Mouse (Mus musculus): Measurements from ENCODE around the gene Mier3. TPM values are rescaled to one million over a fixed set of nuclear protein-coding genes. Genes with fewer than 3 reads are reported as not detected.
"Not testable (repeated sequence)": the region's sequence is repeated elsewhere in the genome, so short reads cannot be mapped to it uniquely, and the experiment has no call there.

Mier3 gene
- total RNA-seq, 2 experiments from 2014 or later: 24.0 to 30.4 TPM

DNA sequence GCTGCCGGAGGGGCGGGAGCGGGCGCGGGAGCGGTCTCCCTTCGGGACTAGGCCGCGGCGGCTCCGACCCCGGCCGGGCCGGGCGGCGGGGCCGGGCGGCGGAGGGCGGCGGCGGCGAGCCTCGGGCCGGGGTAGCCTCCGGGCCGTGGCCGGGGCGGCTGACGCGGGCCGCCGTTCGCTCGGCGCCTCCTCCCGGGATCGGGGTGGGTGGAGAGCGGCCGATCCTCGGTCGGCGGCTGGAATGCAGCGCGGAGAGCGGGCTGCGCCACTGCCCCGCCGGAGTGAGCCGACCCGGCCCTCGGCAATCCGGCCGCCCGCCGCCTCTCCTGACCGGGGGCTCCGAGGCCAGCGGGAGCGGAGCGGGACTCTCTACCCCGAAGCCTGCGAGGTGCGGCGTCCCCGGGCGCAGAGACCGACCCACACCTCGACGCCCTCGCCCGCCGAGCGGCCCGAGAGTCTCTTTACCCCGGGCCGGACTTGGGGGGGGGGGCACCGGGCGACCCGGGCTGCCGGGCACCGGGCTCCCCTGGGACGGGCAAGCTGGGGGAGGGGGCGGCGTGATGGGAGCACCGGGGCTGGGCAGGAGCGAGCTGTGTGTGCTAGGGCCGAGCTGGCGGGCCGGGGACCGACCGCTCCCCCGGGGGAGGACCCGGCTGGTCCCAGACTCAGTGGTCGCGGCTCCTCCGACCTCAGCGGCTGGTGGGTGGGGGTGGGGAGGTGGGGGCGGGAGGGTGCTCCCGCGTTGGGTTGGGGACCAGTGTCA lies 5.9 kb downstream of the Mier3 start:
- peak; percentile 9 to 14 for DNase-seq (ENCODE audit: extremely low spot score in 1 of 2, low spot score in 1 of 2)

DNA sequence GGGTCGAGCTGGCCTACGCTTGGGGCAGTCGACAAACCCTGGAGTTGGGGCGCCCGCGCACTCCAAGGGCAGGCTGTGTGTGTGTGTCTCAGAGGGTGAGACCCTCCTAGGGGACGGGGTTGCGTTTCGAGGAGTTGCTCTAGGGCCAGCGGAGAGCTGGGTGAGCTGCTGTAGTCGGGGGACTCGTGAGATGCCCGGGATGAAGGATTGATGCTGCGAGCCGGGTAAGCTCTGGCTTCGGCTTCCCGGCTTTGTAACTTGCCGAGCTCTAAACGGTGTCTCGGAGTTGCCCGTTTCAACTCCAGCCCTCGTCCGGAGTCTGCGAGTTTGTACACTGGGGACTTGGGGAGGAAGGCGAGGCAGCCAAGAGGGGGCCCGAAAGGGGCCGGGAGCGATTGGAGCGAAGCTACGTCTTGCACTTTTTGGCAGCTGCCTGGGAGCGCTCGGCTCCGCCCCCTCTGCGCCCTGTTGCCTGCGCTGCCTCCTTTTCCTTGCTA lies 6.6 kb downstream of the Mier3 start:
- peak; percentile 36 to 44 for DNase-seq (ENCODE audit: extremely low spot score in 1 of 2, low spot score in 1 of 2)

DNA sequence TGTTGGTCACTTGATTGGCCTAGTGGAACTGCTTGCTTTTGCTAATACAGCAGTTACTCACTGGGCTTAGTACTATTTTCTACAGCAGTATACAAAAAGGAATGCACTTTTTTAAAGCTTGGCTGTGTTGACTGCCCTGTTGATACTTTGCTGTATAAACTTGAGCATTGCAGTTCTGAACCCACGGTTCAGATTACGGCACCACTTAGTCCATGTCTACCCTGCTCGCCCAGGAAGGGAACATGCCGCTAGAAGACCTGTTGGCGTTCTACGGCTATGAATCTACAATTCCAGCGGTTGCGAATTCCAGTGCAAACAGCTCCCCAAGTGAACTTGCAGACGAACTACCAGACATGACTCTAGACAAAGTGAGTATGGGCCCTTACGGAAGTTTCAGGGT lies 22.6 kb downstream of the Mier3 start:
- no peak for DNase-seq (ENCODE audit: extremely low spot score in 1 of 2, low spot score in 1 of 2)

DNA sequence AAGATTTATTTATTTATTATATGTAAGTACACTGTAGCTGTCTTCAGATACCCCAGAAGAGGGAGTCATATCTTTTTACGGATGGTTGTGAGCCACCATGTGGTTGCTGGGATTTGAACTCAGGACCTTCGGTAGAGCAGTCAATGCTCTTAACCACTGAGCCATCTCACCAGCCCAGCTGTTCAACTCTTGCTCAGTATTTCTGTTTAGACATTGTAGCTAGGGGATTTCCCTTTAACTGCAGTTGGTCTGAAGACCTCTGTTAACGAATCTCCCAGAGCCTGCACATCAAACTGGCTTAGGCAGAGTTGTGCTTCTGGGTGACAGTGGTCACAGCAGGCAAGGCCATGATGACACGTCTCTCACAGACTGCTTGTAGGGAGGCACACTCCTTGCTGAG lies 23.2 kb downstream of the Mier3 start:
- DNase-seq (ENCODE audit: extremely low spot score in 1 of 2, low spot score in 1 of 2): not testable (repeated sequence)

DNA sequence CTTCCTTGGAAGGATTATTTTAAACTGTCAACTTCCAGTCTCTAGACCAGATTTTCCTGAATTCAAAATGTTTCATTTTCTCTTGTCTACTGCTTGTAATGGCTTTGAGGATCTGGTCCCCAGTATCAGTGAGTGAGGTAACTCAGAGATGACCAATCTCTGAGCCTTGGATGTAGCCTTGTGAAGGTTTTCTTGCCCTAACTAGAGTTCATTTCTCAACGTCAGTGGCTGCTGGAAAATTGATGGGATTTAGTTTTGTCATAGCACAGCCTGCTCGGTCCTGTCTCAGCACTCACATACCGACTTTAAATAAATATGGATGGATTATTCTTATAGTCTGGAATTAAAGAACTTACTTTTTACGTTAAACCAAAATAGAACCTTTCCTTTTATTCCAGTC lies 29.8 kb downstream of the Mier3 start:
- no peak for DNase-seq (ENCODE audit: extremely low spot score in 1 of 2, low spot score in 1 of 2)

DNA sequence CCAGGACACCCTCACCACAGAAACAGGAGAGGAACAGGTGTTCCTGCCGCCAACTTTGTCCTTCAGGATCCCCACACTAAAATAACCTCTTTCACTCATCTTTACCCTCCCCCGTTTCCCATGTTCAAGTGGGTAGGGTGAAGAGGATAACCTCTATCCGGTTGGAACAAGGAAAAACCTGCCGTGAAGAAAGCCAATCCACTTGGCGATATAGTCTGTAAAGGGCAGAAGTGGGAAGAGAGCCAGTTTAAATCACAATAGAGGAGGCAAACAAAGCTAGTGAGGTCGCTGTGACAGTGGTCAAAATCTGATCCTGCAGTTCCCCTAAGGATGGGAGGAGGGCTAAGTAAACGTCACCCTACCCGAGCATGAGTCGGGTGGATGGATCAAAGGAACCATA lies 38.9 kb downstream of the Mier3 start:
- DNase-seq (ENCODE audit: extremely low spot score in 1 of 2, low spot score in 1 of 2): no peak

DNA sequence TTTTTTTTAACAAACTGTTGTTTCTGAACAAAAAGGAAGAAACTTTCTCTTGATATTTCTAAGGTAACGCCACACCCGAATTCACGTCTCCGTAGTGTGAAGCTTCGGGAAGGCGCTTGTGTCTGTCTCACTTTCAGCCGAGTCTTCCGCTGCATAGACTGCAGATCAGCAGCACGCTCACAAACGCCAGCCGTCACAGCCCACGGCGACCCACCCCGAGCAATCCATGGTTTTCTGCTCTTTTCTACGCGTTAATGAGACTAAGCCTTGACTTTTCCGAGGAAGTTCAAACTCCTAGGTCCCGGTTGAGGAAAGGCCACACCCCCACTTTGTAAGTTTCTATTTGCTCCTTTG lies 44.0 kb downstream of the Mier3 start:
- no peak for DNase-seq (ENCODE audit: extremely low spot score in 1 of 2, low spot score in 1 of 2)

DNA sequence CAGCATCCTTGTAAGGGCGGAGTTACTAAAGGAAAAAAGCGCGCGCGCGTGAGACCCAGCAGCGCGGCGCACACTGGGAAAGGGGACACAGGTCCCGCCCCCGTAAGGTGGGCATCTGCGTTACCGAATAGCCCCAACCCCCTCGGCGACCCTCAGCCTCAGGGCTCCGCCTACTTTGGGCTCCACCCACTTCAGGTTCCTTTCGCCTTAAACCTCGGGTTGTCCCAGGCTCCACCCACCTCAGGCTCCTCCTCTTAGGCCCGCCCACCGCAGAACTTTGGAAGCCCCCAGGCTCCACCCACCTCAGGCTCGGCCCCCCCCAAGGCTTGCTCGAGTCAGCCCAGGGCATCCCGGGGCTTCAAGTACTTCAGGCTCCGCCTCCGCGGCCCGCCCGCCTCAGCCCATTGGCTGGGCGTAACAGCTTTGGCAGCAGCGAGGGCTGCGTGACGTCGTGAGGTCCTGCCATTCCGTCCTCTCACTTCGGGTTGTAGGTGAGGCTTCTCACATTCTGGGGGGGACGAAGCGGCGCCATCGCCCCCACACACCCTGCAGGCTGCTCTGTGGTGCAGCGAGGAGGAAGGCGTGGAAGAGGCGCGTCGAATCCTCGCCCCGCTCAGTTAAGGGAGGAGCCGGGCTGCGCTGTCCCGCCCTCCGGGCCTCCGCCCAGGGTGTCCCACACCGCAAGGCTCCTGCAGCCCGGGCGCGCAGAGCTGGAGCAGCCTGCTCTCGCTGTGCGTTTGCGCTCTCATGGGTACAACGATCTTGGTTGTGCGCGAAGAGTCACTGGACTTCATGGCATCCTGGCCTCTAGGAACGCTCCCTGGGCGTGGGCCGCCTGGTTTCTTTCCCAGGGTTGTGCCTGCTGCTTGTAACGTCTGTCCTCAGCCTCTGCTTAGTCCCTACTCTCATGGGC lies 44.6 kb downstream of the Mier3 start:
- peak; percentile 73 to 84 for DNase-seq (ENCODE audit: extremely low spot score in 1 of 2, low spot score in 1 of 2)

DNA sequence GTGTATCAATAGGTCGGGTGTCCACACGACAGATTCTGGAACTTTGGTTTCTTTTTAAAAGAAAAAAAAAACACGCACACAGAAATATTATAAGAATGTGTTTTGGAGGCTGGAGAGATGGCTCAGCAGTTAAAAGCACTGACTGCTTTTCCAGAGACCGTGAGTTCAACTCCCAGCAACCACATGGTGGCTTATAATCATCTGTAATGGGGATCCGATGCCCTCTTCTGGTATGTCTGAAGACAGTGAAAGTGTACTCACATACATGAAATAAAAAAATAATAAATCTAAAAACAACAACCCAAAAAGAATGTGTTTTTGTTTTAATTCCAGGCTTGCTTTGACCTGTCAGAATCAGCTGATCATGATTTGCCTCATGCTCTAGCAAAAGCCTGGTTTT lies 46.1 kb downstream of the Mier3 start:
- no peak for DNase-seq (ENCODE audit: extremely low spot score in 1 of 2, low spot score in 1 of 2)

DNA sequence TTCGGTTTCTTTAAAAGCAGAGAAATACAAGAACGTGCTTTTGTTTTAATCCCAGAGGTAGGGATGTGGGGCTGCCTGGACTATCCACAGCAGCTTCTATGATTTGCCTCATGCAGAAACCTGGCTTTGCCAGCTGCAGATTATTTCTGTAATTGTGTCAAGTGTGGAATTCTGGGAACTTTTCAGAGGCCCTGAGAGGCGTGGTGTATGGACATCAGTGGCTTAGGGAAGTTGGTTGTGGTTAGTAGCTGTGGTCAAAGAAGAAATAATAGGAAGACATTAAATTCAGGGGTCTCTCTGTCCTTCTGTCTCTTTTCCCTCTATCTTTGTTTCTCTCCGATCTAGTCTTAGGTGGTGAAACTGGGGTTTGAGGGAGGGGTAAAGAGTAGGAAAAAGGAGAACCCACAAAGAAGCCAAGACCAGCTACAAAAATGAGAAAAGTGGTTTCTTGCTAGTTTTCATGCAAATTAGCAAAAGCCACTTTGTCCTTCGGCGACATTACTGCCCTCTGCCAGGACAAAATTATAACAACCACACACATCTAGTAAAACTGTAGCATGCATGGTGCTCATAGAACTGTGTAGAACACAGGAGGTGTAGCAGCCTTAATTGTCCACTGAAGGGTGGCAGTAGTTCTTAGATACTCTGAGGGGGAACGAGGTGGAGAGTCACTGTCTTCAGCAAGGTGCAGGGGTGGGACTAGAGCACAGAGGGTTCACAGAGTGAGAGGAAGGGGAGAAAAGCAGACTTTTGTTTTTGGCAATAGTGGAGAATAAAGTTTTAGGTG lies 60.6 kb downstream of the Mier3 start:
- DNase-seq (ENCODE audit: extremely low spot score in 1 of 2, low spot score in 1 of 2): no peak

DNA sequence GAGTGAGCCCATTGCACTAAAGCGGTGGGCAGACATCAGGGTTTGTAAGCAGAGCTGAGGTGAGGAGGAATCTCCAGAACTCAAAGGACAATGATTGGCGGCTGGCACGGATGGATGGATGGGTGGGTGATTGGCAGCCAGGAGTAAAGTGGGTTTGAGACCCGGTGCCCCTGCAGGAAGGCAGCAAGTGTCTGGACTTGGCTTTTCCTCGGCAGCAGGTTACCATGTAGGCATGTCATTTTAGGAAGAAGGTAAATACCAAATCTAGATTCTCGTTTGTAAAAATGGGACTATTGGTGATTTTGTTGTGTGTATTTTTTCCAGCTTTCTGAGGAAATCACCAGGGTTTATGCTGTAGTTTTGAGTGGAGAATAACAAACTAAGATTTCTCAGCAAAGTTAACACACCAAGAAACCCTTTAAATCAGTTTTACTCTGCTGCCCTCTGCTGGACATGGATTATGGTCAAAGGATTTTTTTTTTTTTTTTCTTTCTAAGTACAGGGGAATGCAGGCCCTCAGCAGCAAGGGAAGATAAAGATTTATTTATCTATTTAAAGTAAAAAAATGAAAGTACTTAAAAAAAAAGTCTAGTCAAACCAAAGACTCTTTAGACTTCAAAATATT lies 61.3 kb downstream of the Mier3 start:
- peak in 1 of 2 experiments; percentile 77 for DNase-seq (ENCODE audit: extremely low spot score in 1 of 2, low spot score in 1 of 2)

DNA sequence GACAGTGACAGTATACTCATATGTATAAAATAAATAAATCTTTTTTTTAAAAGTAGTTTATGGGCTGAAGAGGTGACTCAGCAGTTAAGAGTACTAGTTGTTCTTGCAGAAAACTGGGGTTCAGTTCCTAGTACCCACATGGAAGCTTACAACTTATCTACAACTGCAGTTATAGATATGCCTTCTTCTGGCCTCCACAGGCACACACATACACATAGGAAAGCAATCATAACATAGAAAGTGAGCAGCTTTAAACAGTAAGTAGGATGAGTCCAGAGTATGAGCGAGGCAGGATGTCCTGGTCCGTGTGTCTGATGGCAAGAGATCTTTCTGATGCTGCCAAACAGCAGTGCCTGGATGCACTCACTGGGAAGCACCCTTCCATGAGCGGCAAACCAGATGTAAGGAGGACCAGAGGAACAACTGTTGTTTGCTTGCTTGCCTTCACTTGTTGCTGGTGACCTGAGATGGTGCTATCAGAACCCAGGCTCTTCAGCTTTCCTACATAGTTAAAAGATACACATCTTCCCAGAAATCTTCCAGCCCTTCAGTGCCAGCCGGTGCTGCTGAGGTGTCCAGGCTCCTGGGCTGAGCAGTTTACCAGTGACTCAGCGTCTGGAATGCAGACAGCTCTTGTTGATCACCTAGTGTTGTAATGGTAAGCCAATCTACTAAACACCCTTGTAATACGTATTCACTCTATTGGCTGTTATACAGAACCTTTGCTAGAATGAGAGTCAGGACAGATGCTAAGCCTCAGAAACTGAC lies 63.6 kb downstream of the Mier3 start:
- no peak for DNase-seq (ENCODE audit: extremely low spot score in 1 of 2, low spot score in 1 of 2)

DNA sequence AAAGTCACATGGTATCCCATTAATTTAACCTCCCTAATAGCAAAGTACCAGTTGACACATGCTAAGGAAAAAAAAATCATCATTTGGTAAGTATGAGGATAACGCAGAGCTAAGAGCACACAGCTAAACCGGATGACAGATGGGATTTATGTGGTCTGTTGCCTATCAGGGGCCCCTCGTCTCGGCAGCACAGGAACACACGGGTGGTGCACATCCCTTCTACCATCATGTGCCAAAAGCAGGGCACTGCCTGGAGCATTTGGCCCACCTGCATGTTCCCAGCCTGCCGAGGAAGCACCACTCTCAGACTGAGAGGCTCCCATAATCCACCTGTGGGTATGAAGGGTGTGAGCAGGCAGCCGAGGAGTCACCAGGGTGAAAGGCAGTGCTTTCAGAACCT lies 64.4 kb downstream of the Mier3 start:
- no peak for DNase-seq (ENCODE audit: extremely low spot score in 1 of 2, low spot score in 1 of 2)

DNA sequence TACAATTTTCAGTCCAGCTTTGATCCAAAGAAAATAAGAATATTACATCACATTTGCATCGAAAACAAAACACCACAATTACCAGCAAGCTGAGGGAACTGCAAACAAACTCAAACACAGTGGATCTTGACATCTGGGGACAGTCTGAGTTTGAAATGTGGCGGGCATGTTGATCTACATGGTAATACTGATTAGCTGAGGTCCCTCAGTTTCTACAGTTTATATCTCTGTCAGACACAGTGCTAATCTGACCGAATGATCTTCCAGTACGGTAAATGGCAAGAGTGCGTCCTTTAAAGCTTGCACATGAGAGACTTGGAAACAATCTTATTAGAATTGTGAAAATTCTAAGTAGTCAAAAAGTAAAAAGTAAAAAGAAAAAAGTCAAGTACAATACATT lies 66.1 kb downstream of the Mier3 start:
- DNase-seq (ENCODE audit: extremely low spot score in 1 of 2, low spot score in 1 of 2): no peak

DNA sequence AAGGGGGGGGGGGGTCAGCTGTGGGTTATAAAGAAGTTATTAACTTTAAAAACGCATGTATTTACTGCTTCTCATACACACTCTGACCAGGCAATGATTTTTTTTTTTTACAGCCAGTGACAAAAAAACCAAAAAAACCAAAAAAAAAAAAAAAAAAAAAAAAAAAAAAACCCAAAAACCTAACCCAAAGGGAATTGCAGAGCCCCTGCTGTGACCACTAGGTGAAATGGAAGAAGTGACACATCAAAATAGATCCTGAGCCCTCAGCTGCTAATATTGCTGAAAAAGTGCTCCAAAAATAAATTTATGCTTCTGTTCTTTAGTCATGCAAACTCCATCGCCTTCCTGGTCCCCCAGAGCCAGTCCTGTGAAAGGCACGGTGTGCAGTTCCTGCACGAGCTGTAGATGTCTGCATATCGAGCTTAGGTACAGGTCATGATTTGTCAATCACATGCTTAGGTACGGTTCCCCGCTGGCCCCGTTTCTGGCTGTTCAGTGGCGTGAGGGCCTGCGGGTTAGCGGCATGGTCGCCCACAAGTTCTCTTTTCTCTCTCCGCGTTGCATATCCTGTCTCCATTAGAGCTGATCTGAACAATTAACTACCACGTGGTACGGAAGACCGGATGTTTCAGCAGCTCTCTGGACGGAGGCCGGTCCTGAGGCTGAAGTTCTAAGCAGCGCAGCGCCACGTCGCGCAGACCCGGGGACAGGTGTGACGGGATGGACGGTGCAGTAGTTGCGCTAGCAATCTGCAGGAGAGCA lies 67.7 kb downstream of the Mier3 start:
- no peak for DNase-seq (ENCODE audit: extremely low spot score in 1 of 2, low spot score in 1 of 2)

DNA sequence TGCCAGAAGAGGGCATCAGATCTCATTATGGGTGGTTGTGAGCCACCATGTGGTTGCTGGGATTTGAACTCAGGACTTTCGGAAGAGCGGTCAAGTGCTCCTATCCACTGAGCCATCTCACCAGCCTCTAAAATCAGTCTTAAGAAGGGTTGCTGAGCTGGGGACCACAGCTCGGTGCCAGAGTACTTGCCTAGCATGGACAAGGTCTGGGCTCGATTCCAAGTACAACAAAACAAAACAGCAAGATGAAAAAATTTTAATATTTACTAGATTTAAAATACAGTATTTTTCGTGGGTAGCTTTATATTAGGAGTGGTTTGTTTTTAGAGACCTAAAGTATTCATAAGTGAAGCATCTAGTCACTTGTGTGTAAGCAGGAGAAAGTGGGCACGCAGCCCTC lies 72.5 kb downstream of the Mier3 start:
- DNase-seq (ENCODE audit: extremely low spot score in 1 of 2, low spot score in 1 of 2): no peak

DNA sequence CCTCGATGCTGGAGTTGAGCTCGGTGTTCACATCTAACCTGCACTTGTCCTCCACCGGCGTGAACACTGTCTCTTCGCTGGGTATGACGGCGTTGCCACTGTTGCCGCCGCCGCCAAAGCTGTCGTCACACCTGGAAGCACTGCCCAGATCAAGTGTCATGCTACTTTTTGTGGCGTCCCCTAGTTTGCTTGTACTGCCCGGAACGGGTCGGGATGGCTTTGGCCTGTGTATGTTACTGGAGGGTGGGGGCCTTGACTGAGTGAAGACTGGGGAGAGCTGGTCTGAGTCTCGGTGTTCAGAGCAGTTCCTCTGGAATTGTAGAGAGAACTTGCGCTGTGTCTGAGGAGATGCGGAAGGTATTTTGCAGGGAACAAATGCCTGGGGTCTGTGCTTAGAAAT lies 74.6 kb downstream of the Mier3 start:
- no peak for DNase-seq (ENCODE audit: extremely low spot score in 1 of 2, low spot score in 1 of 2)

DNA sequence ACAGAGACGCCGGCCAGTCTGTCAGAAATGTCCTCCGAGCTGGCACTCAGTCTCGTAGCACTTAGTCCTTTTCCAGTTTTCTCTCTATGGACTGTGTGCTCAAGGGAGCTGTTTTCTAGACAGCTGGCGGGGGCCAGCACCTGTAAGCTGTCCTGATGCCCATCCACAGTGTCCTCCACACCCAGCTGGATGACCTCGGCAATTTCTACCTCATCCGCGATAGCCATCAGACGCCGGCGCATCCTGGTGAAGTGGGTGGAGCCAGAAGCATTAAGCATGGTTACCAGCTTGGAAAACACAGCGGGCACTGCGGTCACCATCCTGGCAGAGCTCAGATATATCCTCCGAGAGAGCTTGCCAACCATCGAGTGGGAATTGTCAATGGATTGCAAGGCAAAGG lies 75.2 kb downstream of the Mier3 start:
- DNase-seq (ENCODE audit: extremely low spot score in 1 of 2, low spot score in 1 of 2): no peak

DNA sequence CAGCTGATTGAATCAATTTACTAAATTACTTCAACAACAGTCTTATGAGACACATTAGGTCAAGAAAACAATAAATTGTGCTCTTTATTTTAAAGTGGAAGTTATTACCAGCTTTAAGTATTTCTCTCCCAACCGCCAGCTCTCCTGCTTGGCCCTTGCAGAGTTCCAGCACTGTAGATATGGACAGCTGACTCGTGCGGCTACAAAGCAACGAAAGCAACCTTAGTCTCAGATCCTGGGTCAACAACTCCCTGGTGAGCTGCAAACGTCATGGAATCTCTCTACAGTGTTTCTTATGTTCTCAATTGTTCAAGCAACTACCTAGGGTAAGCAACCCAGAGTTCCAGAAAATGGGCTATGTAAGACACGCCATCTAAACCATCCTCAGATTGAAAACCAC lies 76.2 kb downstream of the Mier3 start:
- DNase-seq (ENCODE audit: extremely low spot score in 1 of 2, low spot score in 1 of 2): no peak
